Mouse (Mus musculus) liver, embryonic 14.5 days (tissue): ENCODE results near the gene Mall.

Experiments
- CTCF ChIP-seq: IDR thresholded peaks from 2 replicates; pipeline ENCODE4 v1.5.1; 2016; ENCODE audit warnings: antibody characterized with exemption, low read depth, control low read depth
- EP300 ChIP-seq: IDR thresholded peaks from 2 replicates; pipeline ENCODE4 v1.6.1; 2016; ENCODE audit warnings: antibody characterized with exemption, low read depth

DNA sequence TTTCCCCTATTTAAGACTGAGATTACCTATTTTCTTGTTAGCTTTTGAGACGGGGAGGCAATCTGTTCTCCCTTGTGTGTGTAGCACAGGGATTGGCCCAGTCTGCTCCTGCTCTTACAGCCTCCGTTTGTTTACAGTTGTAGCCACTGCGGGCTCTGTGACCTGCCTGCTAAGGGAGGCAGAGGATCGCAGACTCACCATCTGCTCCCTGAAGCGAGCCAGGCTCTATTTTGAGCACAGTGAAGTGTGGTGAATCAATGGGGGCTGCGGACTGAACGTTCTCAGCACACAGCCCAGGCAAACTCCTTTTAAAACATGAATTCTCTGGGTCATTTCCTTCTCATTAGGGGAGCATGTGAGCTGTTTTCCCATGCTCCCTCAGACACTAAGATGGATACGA is 27.4 kb upstream of the Mall start:
- no peak for TF ChIP-seq CTCF
- TF ChIP-seq EP300, result no peak
